Mouse (Mus musculus): ENCODE data around the gene Nup205.

- TF ChIP-seq CTCF (conservative IDR thresholded peaks at IDR 0.05; ENCODE audit: low read length) (no peak), NANOG (IDR thresholded peaks at IDR 0.05; ENCODE audit: borderline replicate concordance, low read length) (no peak)
These were observed 100.8 kb downstream of the Nup205 start for GRCm38 (mm10) chr6:35277903-35278587.

All from E14TG2a.4 (cell line).